Mouse (Mus musculus): Measurements from ENCODE around the gene Jagn1.

Jagn1 gene

GRCm38 (mm10) chr6:113478906-113479305 is 36.5 kb downstream of the Jagn1 start:
- no peak for DNase-seq

DNA sequence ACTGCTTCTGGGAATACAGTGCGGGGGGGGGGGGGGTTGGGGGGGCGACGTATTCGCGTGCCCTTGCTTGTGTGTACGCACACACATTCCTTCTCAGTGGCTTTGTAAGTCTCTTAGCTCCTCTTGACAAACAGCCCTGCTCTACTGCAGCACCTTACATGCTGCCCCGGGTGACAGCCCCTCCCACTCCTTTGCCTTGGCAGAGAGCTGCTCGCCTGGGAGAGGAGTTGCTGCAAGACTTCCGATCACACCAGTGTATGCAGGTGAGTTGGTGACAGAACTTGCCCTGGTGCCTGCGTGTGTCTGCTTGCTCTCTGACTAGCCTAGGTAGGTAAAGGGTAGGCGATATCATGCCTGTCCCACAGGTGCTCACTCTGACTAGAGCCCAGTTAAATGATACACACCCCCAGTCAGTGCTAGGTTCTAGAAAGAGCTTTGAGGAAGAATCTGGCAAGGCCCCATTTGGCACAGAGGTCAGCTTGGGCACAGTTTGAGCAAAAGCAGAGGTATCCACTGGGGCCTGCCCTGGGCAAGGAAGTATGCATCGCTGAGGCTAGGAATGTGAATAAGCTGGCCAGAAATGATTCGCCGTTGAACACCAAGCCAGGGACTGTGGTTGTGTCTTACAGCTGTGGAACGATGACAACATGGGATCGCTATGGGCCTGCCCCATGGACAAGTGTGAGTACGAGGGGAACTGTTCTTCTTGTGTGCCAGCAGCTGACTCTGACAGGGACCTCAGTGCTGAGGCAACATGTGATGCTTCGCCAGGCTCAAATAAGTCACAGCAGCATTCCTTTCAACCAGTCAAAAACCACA is 38.4 kb downstream of the Jagn1 start:
- DNase-seq, result no peak

- DNase-seq, result peak; percentile 42
Observed at GRCm38 (mm10) chr6:113482477-113483099, 40.2 kb downstream of the Jagn1 start.

GRCm38 (mm10) chr6:113483100-113483615 is 40.8 kb downstream of the Jagn1 start, which contains the start of gene Creld1:
TSS of gene Creld1 (plus strand) at chr6:113483297.
- DNase-seq, result peak; percentile 96

DNA sequence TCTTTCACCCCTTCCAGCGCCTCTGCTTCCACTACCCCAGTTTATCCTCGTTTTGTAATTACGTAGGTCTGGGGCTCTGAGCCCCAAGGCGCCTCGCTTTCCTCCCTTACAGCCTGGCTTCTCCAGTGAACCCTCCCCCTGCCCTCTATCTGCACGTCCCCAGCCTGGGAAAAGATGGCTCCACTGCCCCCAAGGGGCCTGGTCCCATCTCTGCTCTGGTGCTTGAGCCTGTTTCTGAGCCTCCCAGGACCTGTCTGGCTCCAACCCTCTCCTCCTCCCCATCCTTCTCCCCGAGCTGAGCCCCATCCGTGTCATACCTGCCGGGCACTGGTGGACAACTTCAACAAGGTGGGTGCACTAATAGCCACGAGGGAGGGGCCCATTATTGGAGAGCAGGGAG is 41.4 kb downstream of the Jagn1 start:
- no peak for DNase-seq

DNA sequence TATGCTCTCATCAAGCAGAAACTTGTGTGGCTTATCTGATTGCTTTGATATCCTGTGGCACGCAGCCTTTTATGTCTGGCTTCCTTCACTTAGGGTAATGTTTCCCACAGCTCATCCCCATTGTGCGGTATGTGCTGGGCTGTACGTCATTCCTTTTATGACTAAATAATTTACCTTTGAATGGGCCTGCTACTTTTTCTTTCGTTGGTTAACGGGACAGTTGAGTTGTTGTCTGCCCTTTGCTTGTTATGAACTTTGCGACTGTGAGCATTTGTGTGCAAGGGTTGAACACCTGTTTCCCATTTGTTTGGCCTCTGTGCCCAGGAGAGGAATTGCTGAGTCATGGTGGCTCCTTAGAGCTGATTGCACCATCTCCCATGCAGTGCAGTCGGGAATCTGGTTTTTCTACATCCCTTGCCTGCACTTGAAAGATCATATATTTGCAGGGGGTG is 44.8 kb downstream of the Jagn1 start:
- peak; percentile 46 for DNase-seq

- no peak for DNase-seq
Observed at GRCm38 (mm10) chr6:113489410-113489809, 47.0 kb downstream of the Jagn1 start.

- no peak for DNase-seq
Observed at GRCm38 (mm10) chr6:113492101-113492864, 49.9 kb downstream of the Jagn1 start.

DNA sequence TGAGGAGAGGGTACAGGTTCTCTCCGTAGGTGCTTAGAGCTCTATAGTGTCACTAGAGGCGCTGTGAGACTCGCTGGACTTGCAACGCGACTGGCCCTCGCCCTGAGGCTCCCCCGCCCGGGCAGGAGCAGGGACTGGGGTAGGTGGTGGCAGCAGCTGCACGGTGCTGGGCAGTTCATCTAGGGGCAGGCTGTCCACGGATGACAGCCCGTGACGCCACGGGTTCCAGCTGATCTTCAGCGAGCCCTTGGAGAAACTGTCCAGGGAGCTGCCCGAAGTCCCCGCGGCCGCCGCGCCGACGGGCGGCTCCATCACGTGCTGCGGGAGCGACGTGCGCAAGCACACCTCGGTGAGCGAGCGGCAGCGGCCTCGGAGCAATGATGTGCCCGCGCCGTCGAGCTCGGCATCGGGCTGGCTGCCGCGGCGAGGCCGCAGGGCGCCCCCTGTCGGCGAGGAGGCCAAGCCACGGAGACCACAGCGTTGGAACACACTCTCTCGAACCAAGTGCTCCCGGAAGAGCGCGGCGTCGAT is 52.0 kb downstream of the Jagn1 start:
- DNase-seq, result peak; percentile 81

- DNase-seq, result no peak
Observed at GRCm38 (mm10) chr6:113495071-113495675, 52.8 kb downstream of the Jagn1 start.

Data from liver (tissue).